Mouse (Mus musculus): Measurements from ENCODE around the gene Wfdc11.

- TF ChIP-seq POLR2A (IDR thresholded peaks at IDR 0.05; ENCODE audit: borderline replicate concordance, low read depth, low read length): no peak
- TF ChIP-seq CTCF (IDR thresholded peaks at IDR 0.05; ENCODE audit: low read depth, low read length): no peak
These were observed 38.6 kb downstream of the Wfdc11 start for GRCm38 (mm10) chr2:164635266-164635665.
